Mouse (Mus musculus) kidney, adult 2 months (tissue): ENCODE data around the gene Lcat.

ENCODE experiments used
- CTCF ChIP-seq: fragments of 200-500 bp; conservative IDR thresholded peaks from 2 replicates; pipeline ENCODE4 v1.5.1; 2011; ENCODE audit warnings: low read depth, mild to moderate bottlenecking, control low read depth, low read length, moderate library complexity, mixed read lengths; ENCODE audit not compliant: insufficient read depth, insufficient read length
- POLR2A ChIP-seq: fragments of 200-500 bp; IDR thresholded peaks from one replicate; pipeline ENCODE4 v1.6.1; 2011; ENCODE audit warnings: low read depth, low read length, control low read depth

- TF ChIP-seq CTCF = no peak
- no peak for TF ChIP-seq POLR2A
Observed at GRCm38 (mm10) chr8:105943321-105943739, at the start of gene Lcat.
